ENCODE assay signal across 12 mouse cellular contexts in genomic region chr4:88344468-88344867, GRCm38 (mm10).
DNase-seq lines count a peak whose midpoint lies in the region; ATAC-seq and TF ChIP-seq lines count a peak whose summit lies in the region.
"Had no signal": no experiment of that assay in that cellular context is flagged by ENCODE, and none has a peak within 500 bp of the region (broad histone marks: within the 10 kb centered on the region; RNA-seq: fewer than 3 reads in every experiment).

No protein-coding gene starts in this region.

- no peak overlapping the region; the same call in 1 of the 2 replicates for H3K4me2 ChIP-seq in neural tube, embryonic 12.5 days (replicated peaks)
- peak overlapping the region; percentile 28 for H3K4me2 ChIP-seq in midbrain, embryonic 14.5 days (ENCODE audit: low read length)
- H3K4me2 ChIP-seq: heart, embryonic 11.5 days had no signal

- no peak overlapping the region for H3K9ac ChIP-seq in neural tube, embryonic 12.5 days
- H3K9ac ChIP-seq in midbrain, embryonic 14.5 days (replicated peaks; ENCODE audit: low read length) = peak overlapping the region; percentile 16; the same call in 1 of the 2 replicates

- no peak overlapping the region for H3K27ac ChIP-seq in neural tube, embryonic 12.5 days
- H3K27ac ChIP-seq in layer of hippocampus, adult 2 months = peak overlapping the region; percentile 58; the same call in 1 of the 2 replicates
- peak overlapping the region; percentile 67 for H3K27ac ChIP-seq in midbrain, embryonic 14.5 days (replicated peaks; ENCODE audit: low read depth, low read length)
- H3K27ac ChIP-seq in limb, embryonic 10.5 days = no peak overlapping the region
- H3K27ac ChIP-seq: embryonic facial prominence, embryonic 10.5 days had no signal

- no peaks in the 10 kb centered on the region for H3K27me3 ChIP-seq in neural tube, embryonic 12.5 days (replicated peaks)
- no peaks in the 10 kb centered on the region for H3K27me3 ChIP-seq in midbrain, embryonic 14.5 days (ENCODE audit: control insufficient read depth, insufficient read depth, low read length)
- H3K27me3 ChIP-seq in limb, embryonic 10.5 days (ENCODE audit: low read depth, poor library complexity, severe bottlenecking) = no peaks in the 10 kb centered on the region
- H3K27me3 ChIP-seq: CH12.LX had no signal

- H3K36me3 ChIP-seq in neural tube, embryonic 12.5 days = no peaks in the 10 kb centered on the region
- no peaks in the 10 kb centered on the region for H3K36me3 ChIP-seq in midbrain, embryonic 14.5 days (ENCODE audit: control insufficient read depth, insufficient read depth, low read length)
- no peaks in the 10 kb centered on the region for H3K36me3 ChIP-seq in limb, embryonic 10.5 days
- H3K36me3 ChIP-seq: embryonic facial prominence, embryonic 10.5 days had no signal

- 76% methylated on average over 11 of the region's 11 CpGs for WGBS in neural tube, embryonic 12.5 days
- WGBS in midbrain, embryonic 14.5 days = 27% methylated on average over 11 of the region's 11 CpGs
- WGBS in limb, embryonic 10.5 days = 95% methylated on average over 11 of the region's 11 CpGs

- no peak overlapping the region for H3K4me3 ChIP-seq in neural tube, embryonic 12.5 days
- no peak overlapping the region for H3K4me3 ChIP-seq in layer of hippocampus, adult 2 months
- H3K4me3 ChIP-seq in midbrain, embryonic 14.5 days (replicated peaks; ENCODE audit: low read depth, low read length) = no peak overlapping the region
- H3K4me3 ChIP-seq in limb, embryonic 10.5 days = no peak overlapping the region
- H3K4me3 ChIP-seq: embryonic facial prominence, embryonic 10.5 days had no signal

- 0 out of 2 replicates have a peak, but pooled peaks have one; percentile 44 for ATAC-seq in neural tube, embryonic 12.5 days (ENCODE audit: low FRiP score, low read depth)
- peak; percentile 68; the same call in 1 of the 2 replicates for ATAC-seq in midbrain, embryonic 14.5 days (ENCODE audit: low FRiP score, low TSS enrichment)
- ATAC-seq in monocyte, adult 5-6 weeks (replicated peaks; ENCODE audit: insufficient number of reproducible peaks, low FRiP score, low TSS enrichment, poor library complexity, severe bottlenecking) = no peak

- H3K9me3 ChIP-seq in neural tube, embryonic 12.5 days = no peaks in the 10 kb centered on the region
- H3K9me3 ChIP-seq in midbrain, embryonic 14.5 days (ENCODE audit: control insufficient read depth, low read length) = no peaks in the 10 kb centered on the region
- no peaks in the 10 kb centered on the region for H3K9me3 ChIP-seq in limb, embryonic 10.5 days (replicated peaks)
- H3K9me3 ChIP-seq: embryonic facial prominence, embryonic 10.5 days had no signal

- H3K4me1 ChIP-seq in neural tube, embryonic 12.5 days = no peaks in the 10 kb centered on the region
- H3K4me1 ChIP-seq in midbrain, embryonic 14.5 days (ENCODE audit: control insufficient read depth, insufficient read depth, low read length) = peaks cover 19% of the 10 kb centered on the region; the same call in 1 of the 2 replicates
- no peaks in the 10 kb centered on the region for H3K4me1 ChIP-seq in limb, embryonic 10.5 days

- no peak for DNase-seq in neural tube, embryonic 10.5 days (ENCODE audit: extremely low spot score, low spot score)
- DNase-seq in layer of hippocampus, adult 2 months (ENCODE audit: low spot score in 2 of 2) = peak; percentile 38 to 47
- DNase-seq in midbrain, embryonic 14.5 days = peak; percentile 83
- peak; percentile 54 for DNase-seq in telencephalon, adult 2 months (ENCODE audit: low read depth, low spot score)
- DNase-seq in thymus, postnatal 14 days = no peak
- no peak for DNase-seq in limb, embryonic 10.5 days (ENCODE audit: low spot score)
- DNase-seq: lung, adult 18-20 months had no signal

- TF ChIP-seq CTCF in layer of hippocampus, adult 2 months (conservative IDR thresholded peaks at IDR 0.05) = peak; percentile 31; the same call in 1 of the 2 replicates

Comparison
In these comparisons a context has a peak if more than half of its experiments do, and no peak if none do; other contexts are left out.
1. H3K27ac ChIP-seq: peak in layer of hippocampus, adult 2 months (single experiment) and midbrain, embryonic 14.5 days (single experiment); none in neural tube, embryonic 12.5 days (single experiment) and limb, embryonic 10.5 days (single experiment).
2. DNase-seq: peak in layer of hippocampus, adult 2 months (2 of 2), midbrain, embryonic 14.5 days (single experiment) and telencephalon, adult 2 months (single experiment); none in neural tube, embryonic 10.5 days (single experiment), thymus, postnatal 14 days (single experiment) and limb, embryonic 10.5 days (single experiment).